ENCODE assay signal across 25 mouse cellular contexts in genomic region chr5:66505578-66505977, GRCm38 (mm10).
"Had no signal": no experiment of that assay in that cellular context is flagged by ENCODE, and none has a peak within 500 bp of the region (broad histone marks: within the 10 kb centered on the region; RNA-seq: fewer than 3 reads in every experiment).

No protein-coding gene starts in this region.

- H3K27me3 ChIP-seq: heart, embryonic 13.5 days; heart, embryonic 15.5 days; hindbrain, embryonic 13.5 days; hindbrain, embryonic 15.5 days; kidney, embryonic 15.5 days; limb, embryonic 13.5 days; limb, embryonic 15.5 days had no signal

- H3K4me2 ChIP-seq: heart, embryonic 11.5 days; heart, embryonic 13.5 days; heart, embryonic 15.5 days; hindbrain, embryonic 13.5 days; hindbrain, embryonic 15.5 days; kidney, embryonic 15.5 days; limb, embryonic 13.5 days; limb, embryonic 15.5 days had no signal

- H3K36me3 ChIP-seq: heart, embryonic 13.5 days; heart, embryonic 15.5 days; hindbrain, embryonic 13.5 days; hindbrain, embryonic 15.5 days; kidney, embryonic 15.5 days; limb, embryonic 13.5 days; limb, embryonic 15.5 days had no signal

- ATAC-seq: forebrain, postnatal 0 days; hindbrain, postnatal 0 days; intestine, embryonic 16.5 days had no signal

- DNase-seq: forebrain, postnatal 0 days; gastrocnemius, postnatal 14 days; gastrocnemius, postnatal 36 days; heart, adult 2 months; heart, postnatal 14 days; heart, postnatal 36 days; kidney, adult 11 months; kidney, adult 2 months; kidney, adult 9 months; kidney, postnatal 14 days; kidney, postnatal 36 days; layer of hippocampus, adult 9-11 months; layer of hippocampus, postnatal 36 days; left cerebral cortex, postnatal 4 days had no signal

- H3K27ac ChIP-seq: heart, adult 2 months; heart, embryonic 13.5 days; heart, embryonic 15.5 days; hindbrain, embryonic 13.5 days; hindbrain, embryonic 15.5 days; hindbrain, postnatal 0 days; kidney, postnatal 0 days; limb, embryonic 13.5 days; limb, embryonic 15.5 days had no signal

- H3K9me3 ChIP-seq: heart, embryonic 15.5 days; hindbrain, embryonic 13.5 days; hindbrain, embryonic 15.5 days; kidney, embryonic 15.5 days; limb, embryonic 13.5 days; limb, embryonic 15.5 days had no signal

- H3K4me3 ChIP-seq: heart, adult 2 months; heart, embryonic 13.5 days; heart, embryonic 15.5 days; hindbrain, embryonic 13.5 days; hindbrain, embryonic 15.5 days; kidney, embryonic 15.5 days; limb, embryonic 13.5 days; limb, embryonic 15.5 days had no signal

- H3K9ac ChIP-seq: forebrain, postnatal 0 days; heart, embryonic 13.5 days; heart, embryonic 15.5 days; hindbrain, embryonic 13.5 days; hindbrain, embryonic 15.5 days; kidney, embryonic 15.5 days; limb, embryonic 13.5 days; limb, embryonic 15.5 days had no signal
